Mouse (Mus musculus) embryonic facial prominence, embryonic 10.5 days (tissue): ENCODE measurements at regions not wholly inside any gene's neighbourhood (a gene's known extent, or its start where the extent isn't known, plus 50 kb on each side); places are given as distances from the start of the nearest gene placed in this dataset.
"Not testable (repeated sequence)": the region's sequence is repeated elsewhere in the genome, so short reads cannot be mapped to it uniquely, and the experiment has no call there.

Source experiments
- DNase-seq: peaks from one replicate; pipeline ENCODE4 v3.0.0-alpha.2; 2017; ENCODE audit warnings: low spot score
- H3K27ac ChIP-seq: fragments of 300-500 bp; sonication (generic); replicated peaks from 2 replicates; pipeline ENCODE4 v1.5.1; 2016; ENCODE audit warnings: mild to moderate bottlenecking
- H3K27me3 ChIP-seq: fragments of 300-500 bp; sonication (generic); replicated peaks from 2 replicates; pipeline ENCODE4 v1.6.1; 2016; ENCODE audit warnings: low read depth, mild to moderate bottlenecking; ENCODE audit not compliant: poor library complexity, severe bottlenecking
- H3K36me3 ChIP-seq: fragments of 300-500 bp; sonication (generic); replicated peaks from 2 replicates; pipeline ENCODE4 v1.6.1; 2016; ENCODE audit warnings: mild to moderate bottlenecking, moderate library complexity
- H3K4me1 ChIP-seq: fragments of 300-500 bp; sonication (generic); 2 replicates; pipeline ENCODE4 v1.6.1; 2016
- H3K4me3 ChIP-seq: fragments of 300-500 bp; sonication (generic); 2 replicates; pipeline ENCODE4 v1.5.1; 2016; ENCODE audit warnings: mild to moderate bottlenecking, moderate library complexity
- H3K9me3 ChIP-seq: fragments of 300-500 bp; sonication (generic); 2 replicates; pipeline ENCODE4 v1.6.1; 2016; ENCODE audit warnings: mild to moderate bottlenecking
- WGBS: fragments of 180-500 bp; shearing (Covaris S2); methylation state at CpG from one replicate; pipeline ENCODE4 v1.1.7; 2016; 5-methylcytosine and 5-hydroxymethylcytosine counted together

- no peaks in the 10 kb centered on the region for H3K36me3 ChIP-seq
- no peak overlapping the region for H3K27ac ChIP-seq
- H3K9me3 ChIP-seq, result no peaks in the 10 kb centered on the region
- no peaks in the 10 kb centered on the region for H3K27me3 ChIP-seq
- H3K4me1 ChIP-seq, result no peaks in the 10 kb centered on the region
- no peak overlapping the region for H3K4me3 ChIP-seq
- no peak for DNase-seq
Measured at GRCm38 (mm10) chrX:77414156-77414555, 96.7 kb upstream of the Tbl1x start.

DNA sequence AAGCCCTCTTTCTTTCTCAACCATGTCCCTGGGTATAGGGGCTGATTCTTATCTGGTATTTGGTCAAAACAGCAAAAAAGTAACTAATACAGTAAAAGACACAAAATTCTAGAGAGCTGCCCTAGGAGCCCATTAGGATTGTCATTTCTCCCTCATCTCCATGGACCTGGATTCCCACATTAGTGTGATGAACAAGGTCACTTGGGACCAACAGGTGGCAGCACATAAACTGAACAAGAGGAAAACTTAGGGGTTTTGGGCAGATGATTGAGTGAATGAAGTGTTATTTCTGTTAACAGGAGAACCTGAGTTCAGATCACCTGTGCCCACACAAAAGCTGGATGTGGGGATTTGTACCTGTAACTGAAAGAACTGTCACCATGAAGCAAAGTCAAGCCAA lies 93.0 kb upstream of the Tbl1x start:
- no peaks in the 10 kb centered on the region for H3K4me1 ChIP-seq
- no peak for DNase-seq
- H3K27ac ChIP-seq, result no peak overlapping the region
- no peak overlapping the region for H3K4me3 ChIP-seq
- H3K27me3 ChIP-seq, result no peaks in the 10 kb centered on the region
- no peaks in the 10 kb centered on the region for H3K9me3 ChIP-seq
- H3K36me3 ChIP-seq, result no peaks in the 10 kb centered on the region

- 73% methylated on average over 2 of the region's 2 CpGs for WGBS
- no peak for DNase-seq
- Histone ChIP-seq H3K9me3 (no peaks in the 10 kb centered on the region), H3K27me3 (no peaks in the 10 kb centered on the region), H3K4me3 (no peak overlapping the region), H3K4me1 (no peaks in the 10 kb centered on the region), H3K27ac (no peak overlapping the region), H3K36me3 (no peaks in the 10 kb centered on the region)
Measured at GRCm38 (mm10) chrX:77422206-77422605, 88.6 kb upstream of the Tbl1x start.

DNA sequence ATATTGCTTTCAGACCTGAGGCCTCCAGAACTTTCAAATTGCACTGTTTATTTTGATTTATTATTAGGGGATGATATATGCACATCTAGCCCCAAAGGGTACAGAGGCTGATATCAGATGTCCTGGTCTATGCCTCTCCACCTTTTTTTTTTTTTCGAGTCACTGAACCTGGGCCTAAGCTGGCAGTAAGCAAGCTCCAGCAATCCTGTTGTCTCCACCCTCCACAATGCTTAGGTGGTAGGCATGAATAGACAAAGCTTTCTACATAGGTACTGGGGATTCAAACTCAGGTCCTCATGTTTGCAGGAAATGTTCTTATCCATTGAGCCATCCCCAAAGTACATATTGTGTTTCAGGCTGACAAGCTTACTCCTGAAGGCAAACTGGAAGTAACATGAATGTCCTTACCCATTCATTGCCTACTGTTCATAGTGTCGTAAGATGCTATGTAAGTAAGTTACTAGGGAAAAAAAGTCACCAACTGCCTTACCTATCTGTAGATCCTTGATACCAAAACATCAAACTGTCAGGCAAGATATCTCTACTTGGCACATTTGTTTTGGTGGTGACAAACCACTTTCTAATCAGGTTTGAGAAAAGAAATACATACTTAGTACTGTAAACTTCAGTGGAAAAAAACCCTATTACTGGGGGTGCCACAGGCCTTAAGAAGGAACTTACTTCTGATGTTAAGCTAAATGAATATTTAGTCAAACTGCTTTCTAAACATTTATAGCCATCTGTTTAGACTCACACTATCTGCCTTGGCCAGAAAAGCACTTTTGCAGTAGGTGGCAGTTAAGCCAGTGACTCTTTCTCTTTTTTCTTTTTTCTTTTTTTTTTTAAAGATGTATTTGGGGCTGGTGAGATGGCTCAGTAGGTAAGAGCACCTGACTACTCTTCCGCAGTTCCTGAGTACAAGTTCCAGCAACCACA lies 85.8 kb upstream of the Tbl1x start:
- Histone ChIP-seq H3K36me3 (no peaks in the 10 kb centered on the region), H3K27ac (no peak overlapping the region), H3K9me3 (no peaks in the 10 kb centered on the region), H3K4me1 (no peaks in the 10 kb centered on the region), H3K4me3 (no peak overlapping the region), H3K27me3 (no peaks in the 10 kb centered on the region)
- DNase-seq, result no peak
- WGBS, result 81% methylated on average over 3 of the region's 3 CpGs

DNA sequence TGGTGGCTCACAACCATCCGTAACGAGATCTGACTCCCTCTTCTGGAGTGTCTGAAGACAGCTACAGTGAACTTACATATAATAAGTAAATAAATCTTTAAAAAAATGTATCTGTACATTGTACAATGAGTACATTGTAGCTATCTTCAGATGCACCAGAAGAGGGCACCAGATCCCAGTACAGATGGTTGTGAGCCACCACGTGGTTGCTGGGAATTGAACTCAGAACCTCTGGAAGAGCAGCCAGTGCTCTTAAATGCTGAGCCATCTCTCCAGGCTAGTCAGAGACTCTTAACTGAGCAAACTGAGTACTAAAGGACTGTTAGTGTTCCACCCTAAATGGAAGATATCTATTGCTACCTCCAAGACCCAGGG lies 85.1 kb upstream of the Tbl1x start:
- not testable (repeated sequence) for H3K9me3 ChIP-seq, H3K4me1 ChIP-seq, H3K36me3 ChIP-seq, H3K27me3 ChIP-seq, H3K4me3 ChIP-seq, H3K27ac ChIP-seq, DNase-seq
- WGBS, result 65% methylated on average over 3 of the region's 3 CpGs

DNA sequence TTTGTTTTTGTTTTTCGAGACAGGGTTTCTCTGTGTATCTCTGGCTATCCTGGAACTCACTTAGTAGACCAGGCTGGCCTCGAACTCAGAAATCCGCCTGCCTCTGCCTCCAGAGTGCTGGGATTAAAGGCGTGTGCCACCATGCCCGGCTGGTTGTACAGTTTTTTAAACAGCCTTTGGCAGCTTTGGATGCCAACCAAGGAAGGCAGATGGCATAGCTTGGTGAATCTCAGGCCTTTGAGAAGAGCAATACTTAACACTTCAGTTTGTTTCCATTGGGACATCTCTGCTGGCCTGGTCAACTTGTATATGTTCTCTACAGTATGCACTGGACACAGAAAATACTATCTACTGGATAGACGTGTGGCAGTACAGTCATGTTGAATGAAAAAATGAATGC lies 84.0 kb upstream of the Tbl1x start:
- H3K27ac ChIP-seq, H3K27me3 ChIP-seq, H3K9me3 ChIP-seq, H3K36me3 ChIP-seq, H3K4me3 ChIP-seq, H3K4me1 ChIP-seq, DNase-seq: not testable (repeated sequence)
- 92% methylated on average over 6 of the region's 6 CpGs for WGBS

DNA sequence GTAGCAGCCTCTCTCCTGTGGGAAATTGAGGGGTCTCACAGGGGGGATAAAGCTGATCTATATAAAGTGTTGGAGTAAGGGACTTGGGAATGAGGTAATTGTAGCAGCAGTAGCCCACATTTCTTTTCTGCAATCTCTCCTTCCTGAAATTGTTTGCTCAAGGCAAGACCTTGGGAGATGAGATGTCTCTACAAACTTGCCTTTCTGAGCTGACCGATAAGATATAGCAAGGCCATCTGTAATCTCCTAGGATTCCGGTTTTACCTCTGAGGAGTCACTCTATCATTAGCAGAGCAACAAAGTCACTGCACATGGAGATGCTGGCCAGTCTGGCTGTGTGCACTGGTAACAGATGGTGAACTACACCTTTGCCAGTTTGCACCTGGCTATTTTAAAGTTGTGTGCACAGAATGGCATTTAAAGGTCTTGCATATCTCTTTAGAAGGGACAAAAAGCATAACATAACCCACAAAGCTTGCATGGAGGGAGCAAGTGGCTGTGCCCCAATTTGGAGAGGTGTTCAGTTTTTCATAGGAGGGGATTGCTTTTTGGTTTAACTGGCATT lies 78.7 kb upstream of the Tbl1x start:
- Histone ChIP-seq H3K36me3 (no peaks in the 10 kb centered on the region), H3K9me3 (no peaks in the 10 kb centered on the region), H3K4me3 (no peak overlapping the region), H3K27me3 (no peaks in the 10 kb centered on the region), H3K27ac (no peak overlapping the region; the same call in 1 of the 2 replicates), H3K4me1 (0 out of 2 replicates have a peak, but pooled peaks cover 6% of the 10 kb centered on the region)
- DNase-seq, result no peak
- WGBS, result 89% methylated on average over 2 of the region's 2 CpGs

DNA sequence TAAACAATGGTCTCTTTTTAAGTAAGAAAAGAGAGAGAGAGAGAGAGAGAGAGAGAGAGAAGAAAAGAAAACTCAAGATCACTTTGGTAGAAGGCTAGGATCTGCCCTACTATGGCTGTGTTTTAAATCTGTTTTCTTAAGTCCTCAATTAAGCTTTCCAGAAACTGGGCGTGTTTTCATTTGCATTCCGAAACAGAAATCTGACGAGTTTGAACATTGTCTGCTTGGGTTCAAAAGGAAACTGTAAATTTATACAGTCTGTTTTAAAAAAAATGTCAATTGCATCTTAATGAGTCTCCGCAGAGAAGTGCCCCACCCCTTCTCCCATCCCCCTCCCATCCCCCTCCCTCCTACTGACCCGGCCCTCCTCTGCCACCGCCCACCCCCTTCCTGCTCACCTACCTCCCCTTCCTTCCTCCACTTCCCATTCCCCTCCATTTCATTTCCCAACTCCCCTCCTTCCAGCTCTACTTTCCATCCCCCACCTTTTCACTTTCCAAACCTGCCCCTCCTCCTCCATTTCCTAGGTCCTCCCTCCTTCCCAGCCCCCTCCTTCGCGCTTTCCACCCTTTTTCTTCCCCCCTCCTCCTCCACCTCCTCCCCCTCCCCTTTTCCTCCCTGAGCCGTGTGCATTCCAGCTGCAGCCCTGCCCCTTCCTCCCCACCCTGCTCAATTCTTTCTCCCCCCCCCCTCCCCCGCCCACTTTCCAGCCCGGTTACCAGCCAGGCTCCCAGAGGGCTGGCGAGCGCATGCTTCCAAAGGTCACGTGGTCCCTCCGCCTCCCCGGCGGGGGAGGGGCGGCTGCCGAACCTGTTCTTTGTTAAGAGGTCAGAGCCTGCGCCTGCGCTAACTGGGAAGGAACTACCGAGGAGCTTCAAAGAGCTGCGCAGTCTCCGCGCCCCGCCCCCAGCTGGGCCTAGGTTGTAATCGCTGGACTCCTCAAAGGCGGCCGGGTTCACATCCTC lies 77.7 kb upstream of the Tbl1x start:
- WGBS, result 14% methylated on average over 28 of the region's 29 CpGs
- H3K36me3 ChIP-seq, result no peaks in the 10 kb centered on the region
- H3K27ac ChIP-seq, result peak overlapping the region; percentile 74
- no peaks in the 10 kb centered on the region for H3K9me3 ChIP-seq
- 0 out of 2 replicates have a peak, but pooled peaks cover 6% of the 10 kb centered on the region for H3K4me1 ChIP-seq
- no peaks in the 10 kb centered on the region for H3K27me3 ChIP-seq
- DNase-seq, result peak; percentile 97
- peak overlapping the region; percentile 38 for H3K4me3 ChIP-seq

GRCm38 (mm10) chrX:77433811-77434192 lies 77.0 kb upstream of the Tbl1x start:
- H3K9me3 ChIP-seq, result no peaks in the 10 kb centered on the region
- WGBS, result 26% methylated on average over 3 of the region's 3 CpGs
- H3K4me3 ChIP-seq, result peak overlapping the region; percentile 34; the same call in 1 of the 2 replicates
- H3K4me1 ChIP-seq, result 0 out of 2 replicates have a peak, but pooled peaks cover 6% of the 10 kb centered on the region
- no peaks in the 10 kb centered on the region for H3K36me3 ChIP-seq
- no peak for DNase-seq
- no peaks in the 10 kb centered on the region for H3K27me3 ChIP-seq
- peak overlapping the region; percentile 74 for H3K27ac ChIP-seq

DNA sequence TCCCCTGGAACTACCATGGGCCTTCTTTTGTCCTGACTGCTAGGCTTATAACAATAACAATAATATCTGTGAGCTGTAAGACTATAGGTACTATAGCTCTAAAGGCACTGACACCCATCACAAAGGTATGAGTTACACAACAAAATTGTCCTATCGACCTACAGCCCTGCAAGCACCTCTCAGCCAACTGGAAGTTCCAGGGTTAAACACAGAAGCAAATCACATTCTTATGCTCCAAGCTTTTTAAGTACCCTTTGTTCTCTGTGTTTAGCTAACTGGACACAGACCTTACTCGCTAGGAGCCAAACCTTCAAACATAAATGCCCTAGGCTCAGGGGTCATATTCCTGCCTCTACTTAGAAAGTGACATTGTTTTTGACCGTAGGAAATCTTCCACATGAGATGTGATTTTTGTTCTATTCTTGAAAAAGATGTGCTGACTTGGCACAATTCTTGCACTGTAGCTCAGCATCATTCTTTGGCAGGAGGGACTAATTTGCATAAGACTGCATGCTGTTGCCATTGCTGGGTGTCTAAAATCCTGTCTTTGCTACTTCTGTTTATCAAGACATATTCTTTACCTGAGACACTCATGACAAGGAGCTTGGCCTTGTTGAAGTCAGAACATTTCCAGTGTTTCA lies 66.8 kb upstream of the Tbl1x start:
- H3K27me3 ChIP-seq, result no peaks in the 10 kb centered on the region
- H3K27ac ChIP-seq, result no peak overlapping the region
- WGBS, result 30% methylated on average over 3 of the region's 3 CpGs
- H3K4me3 ChIP-seq, result no peak overlapping the region
- H3K4me1 ChIP-seq, result 0 out of 2 replicates have a peak, but pooled peaks cover 6% of the 10 kb centered on the region
- H3K36me3 ChIP-seq, result no peaks in the 10 kb centered on the region
- no peaks in the 10 kb centered on the region for H3K9me3 ChIP-seq
- DNase-seq, result no peak

GRCm38 (mm10) chrX:77446755-77447154 lies 64.1 kb upstream of the Tbl1x start:
- Histone ChIP-seq H3K9me3 (no peaks in the 10 kb centered on the region), H3K27me3 (no peaks in the 10 kb centered on the region), H3K27ac (no peak overlapping the region), H3K36me3 (no peaks in the 10 kb centered on the region), H3K4me3 (no peak overlapping the region), H3K4me1 (0 out of 2 replicates have a peak, but pooled peaks cover 6% of the 10 kb centered on the region)
- no peak for DNase-seq
- WGBS, result 87% methylated on average over 3 of the region's 3 CpGs
